Mouse (Mus musculus) liver, embryonic 14.5 days (tissue): Measurements from ENCODE around the gene Bcar3.

Experiments
- CTCF ChIP-seq: IDR thresholded peaks from 2 replicates; pipeline ENCODE4 v1.5.1; 2016; ENCODE audit warnings: antibody characterized with exemption, low read depth, control low read depth
- EP300 ChIP-seq: IDR thresholded peaks from 2 replicates; pipeline ENCODE4 v1.6.1; 2016; ENCODE audit warnings: antibody characterized with exemption, low read depth

GRCm38 (mm10) chr3:122274241-122275024 is 19.5 kb upstream of the Bcar3 start, which contains the start of gene Dnttip2:
- TF ChIP-seq CTCF (no peak), EP300 (no peak)
